Mouse (Mus musculus): ENCODE data around the gene Nav2. TPM values are rescaled to one million over a fixed set of nuclear protein-coding genes. Genes with fewer than 3 reads are reported as not detected.
A peak's percentile ranks its signal among the peaks of the same experiment; 100 is the strongest.

Nav2 gene
- total RNA-seq, 2 experiments from 2014 or later = 60.0 to 64.1 TPM

DNA sequence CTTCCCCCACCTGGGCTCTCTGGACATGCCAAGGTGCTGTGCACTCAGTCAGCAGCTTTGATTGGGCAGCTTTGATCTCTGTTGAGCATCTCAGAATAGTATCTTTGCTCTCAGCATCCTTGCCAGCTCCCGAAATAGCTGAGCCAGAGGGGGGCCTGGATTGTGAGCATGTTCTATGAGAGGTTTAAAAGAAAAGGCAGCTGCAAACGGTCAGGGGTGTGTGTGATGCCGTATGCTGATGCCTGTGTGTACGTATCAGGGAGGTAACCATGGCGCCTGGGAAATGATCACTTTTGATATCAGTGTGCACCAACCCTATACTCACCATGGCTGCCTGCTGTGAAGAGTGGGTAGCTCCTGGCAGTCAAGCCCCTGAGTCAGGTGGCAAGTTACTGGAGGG, 275.2 kb downstream of the Nav2 start:
- intact Hi-C loops (cut with DNase I) = no loop called here
- no peak for DNase-seq

DNA sequence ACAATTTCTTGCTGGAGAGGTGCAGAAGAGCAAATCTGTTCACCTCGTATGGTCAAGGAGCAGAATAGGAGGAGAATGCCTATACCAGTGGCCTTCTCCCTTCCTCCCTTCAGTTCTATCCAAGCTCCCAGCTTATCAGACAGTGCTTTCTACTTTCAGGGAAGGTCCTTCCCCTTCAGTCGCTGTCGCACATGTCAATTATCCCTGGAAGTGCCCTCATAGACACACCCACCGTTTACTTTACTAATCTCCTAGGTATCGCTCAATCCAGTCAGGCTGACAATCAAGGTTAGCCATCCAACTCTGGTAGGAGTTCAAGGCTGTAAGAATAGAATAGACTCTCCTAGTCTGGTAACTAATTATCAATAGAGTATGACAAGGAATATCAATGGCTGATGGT, 277.5 kb downstream of the Nav2 start:
- intact Hi-C loops (cut with DNase I) = loop anchor here (5.0 kb wide), 1 partner anchor 46 kb away; no protein-coding TSS in a partner anchor
- no peak for DNase-seq

DNA sequence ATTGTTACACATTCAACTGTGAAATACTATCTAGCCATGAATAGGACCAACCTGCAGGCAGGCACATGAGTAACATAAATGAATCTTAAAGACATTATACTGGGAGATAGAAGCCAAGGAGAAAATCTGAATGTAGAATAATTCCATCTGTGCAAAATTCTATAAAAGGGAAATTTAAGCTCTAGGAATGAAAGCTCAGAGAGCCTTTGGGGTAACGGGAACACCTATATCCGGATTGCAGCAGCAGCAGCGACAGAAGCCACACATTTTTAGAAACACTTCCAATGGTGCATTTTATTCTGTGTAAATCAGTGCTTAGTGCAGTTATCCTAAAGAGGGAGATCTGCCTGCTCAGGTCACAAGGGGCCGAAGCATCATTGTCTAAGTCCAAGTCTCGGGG, 280.8 kb downstream of the Nav2 start:
- intact Hi-C loops (cut with DNase I) = loop anchor here (5.0 kb wide), 1 partner anchor 43 kb away; no protein-coding TSS in a partner anchor
- DNase-seq = no peak

DNA sequence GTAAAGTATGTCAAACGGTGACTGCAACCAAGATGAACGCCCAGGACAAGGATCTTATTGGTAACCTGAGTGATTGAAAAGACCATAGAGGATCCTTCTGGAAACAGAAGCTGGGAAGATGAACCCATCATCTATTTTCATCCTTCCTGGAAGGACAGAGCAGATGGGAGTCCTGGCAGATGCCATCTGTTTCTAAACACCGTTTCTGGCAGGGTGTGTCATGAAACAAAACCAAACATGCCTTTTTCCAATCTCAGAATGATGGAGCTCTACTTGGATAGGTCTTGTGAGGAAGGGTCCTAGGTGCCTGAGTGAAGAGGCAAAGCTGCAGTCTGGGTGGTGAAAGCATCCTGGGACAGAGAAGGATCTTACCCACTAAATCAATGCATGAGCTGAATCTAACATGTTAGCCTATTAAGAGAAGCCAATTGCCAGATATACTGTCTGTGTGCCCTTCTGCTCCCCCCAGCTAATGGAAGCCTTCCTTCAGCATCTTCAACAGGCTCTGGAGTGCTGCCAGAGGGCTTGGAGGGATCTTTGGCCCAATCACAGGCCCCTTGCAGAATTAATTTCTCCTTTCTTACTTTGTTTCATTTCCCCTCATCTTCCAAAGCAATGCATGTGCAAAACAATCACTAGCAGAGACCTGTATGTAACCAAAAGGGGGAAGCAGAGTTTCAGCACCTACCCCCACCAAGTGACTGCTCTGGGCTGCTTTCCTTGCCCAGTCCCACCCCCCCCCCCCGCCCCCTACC, 281.9 kb downstream of the Nav2 start:
- intact Hi-C loops (cut with DNase I) = no loop called here
- DNase-seq = no peak

DNA sequence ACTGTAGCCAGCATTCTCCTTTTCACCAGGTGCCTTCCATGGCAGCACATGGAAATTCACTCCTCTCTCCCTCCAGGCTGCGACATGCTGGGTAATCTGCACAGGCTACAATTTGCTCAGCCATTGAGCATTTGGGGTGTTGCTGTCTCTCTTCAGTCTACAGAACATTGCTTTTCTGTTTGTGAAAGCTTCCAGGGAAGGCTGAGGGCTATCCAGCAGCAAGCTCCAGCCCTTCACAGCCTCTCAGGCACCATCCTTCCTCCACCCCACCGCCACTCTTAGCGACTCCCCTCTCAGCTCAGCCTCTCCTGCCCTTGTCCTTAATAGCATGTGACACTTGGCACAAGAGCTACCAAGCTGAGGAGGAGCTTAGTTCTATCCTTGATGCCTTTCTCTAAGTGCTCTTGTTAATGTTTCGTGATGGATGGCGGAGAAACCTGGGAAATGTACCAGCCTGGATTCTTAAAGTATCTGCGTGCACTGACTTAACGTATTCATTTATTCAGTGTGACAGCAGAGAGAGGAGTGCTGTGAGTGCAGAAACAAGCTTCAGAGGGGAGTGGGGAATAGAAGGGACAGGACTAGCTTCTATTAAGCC, 282.7 kb downstream of the Nav2 start:
- DNase-seq = no peak
- intact Hi-C loops (cut with DNase I) = no loop called here

DNA sequence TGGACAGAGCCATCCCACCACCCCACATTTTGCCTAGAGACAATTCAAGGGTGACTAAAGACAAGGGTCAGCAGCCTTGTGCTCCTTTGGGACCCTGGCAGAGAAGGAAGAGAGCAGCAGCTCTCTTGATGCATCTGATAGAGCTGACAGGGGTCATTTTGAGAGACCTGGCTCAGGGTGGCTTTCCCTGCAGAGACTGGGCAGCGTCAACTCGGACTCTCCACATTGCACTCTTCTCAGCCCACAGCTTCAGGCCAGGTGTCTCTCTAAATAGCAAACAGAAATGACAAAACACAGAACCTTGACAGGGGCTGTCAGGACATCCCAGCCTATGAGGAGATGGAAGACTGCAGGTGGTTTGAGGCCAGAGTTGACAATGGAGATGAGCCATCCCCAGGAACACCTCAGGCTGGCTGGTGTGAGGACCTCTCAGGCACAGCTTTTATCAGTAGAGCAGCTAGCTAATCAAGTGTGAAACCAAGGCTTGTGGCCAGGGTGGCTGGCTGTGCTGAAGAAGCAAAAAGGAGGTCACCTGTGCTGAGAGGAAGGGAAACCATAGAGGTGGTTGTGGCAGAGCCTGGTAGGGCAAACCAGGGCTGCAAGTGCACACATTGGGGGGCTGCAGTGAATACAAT, 283.7 kb downstream of the Nav2 start:
- no peak for DNase-seq
- intact Hi-C loops (cut with DNase I) = no loop called here

DNA sequence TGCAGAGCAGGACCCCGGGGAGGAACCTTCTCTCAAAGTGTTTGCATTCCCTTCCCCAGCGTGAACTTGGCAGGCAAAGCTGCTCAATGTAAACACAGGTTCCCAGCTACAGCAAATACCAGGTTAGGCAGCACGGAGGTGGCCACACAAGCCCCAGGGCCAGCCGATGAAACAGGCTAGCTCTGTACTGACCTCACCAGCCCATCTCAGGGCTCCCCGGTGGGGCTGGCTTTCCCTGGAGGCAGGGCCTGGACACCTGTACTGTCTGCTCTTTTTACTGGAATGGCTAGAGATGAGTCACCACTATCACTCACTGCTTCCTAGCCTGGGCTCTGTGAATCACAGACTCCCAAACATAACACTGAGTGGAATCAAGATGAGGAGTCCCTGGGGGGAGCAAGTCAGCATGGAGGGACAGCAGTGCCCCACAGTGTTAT, 287.2 kb downstream of the Nav2 start:
- intact Hi-C loops (cut with DNase I) = no loop called here
- DNase-seq = no peak

DNA sequence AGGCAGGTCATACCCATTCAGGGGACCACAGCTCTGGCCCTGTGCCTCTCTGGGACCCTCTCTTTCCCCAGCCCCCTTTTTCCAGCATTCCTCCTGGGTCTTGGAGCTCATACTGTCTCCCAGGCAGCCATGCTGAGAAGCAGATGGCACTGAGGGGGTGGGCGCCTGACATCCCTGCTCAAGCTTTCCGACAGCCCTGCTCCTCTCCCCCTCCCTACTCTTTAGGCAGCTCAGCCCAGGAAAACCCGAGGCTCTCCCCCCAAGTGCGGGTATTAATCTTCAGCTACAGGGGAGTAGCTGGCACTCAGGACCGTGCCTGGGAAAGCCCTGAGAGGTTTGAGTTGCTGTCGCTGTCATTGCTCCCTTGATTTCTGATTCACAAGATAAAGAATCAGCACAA, 290.9 kb downstream of the Nav2 start:
- no peak for DNase-seq
- intact Hi-C loops (cut with DNase I) = no loop called here

DNA sequence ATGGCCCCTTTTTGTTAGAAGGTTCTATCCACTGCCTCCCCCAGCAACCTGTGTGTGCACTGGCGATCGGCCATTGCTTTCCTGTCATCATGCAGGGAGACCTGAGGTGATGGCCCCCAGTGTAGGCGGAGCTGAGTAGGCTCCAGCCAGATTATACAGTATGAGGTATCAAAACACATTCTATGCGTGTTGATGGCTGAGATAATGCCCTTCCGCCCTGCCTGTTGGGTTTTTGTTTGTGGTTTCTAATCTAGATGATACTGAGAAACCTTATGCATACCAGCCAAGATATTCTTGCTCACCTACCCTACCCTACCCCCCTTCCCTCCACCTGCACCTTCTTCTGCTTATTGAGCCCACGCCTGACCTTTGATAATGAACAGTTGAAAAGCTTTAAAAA, 291.8 kb downstream of the Nav2 start:
- no peak for DNase-seq
- intact Hi-C loops (cut with DNase I) = no loop called here

DNA sequence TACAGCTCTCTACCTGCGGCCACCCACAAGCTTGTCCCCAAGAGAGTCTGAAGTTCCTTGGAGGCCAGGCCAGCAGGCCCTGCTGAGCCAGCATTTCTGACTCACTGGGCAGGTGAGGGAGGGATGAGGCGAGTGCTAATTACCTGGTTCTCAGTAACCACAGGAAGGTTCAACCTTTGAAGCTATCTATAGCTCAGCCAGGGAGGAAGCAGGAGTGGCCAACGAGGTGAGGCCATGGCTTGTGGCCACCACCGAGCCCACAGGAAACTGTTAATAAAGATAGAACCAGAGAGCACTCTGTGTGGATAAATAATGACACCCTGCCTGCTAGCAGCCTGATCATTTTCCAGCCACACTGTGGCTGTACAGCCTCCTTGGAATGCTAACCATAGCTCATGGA, 294.5 kb downstream of the Nav2 start:
- no peak for DNase-seq
- intact Hi-C loops (cut with DNase I) = no loop called here

DNA sequence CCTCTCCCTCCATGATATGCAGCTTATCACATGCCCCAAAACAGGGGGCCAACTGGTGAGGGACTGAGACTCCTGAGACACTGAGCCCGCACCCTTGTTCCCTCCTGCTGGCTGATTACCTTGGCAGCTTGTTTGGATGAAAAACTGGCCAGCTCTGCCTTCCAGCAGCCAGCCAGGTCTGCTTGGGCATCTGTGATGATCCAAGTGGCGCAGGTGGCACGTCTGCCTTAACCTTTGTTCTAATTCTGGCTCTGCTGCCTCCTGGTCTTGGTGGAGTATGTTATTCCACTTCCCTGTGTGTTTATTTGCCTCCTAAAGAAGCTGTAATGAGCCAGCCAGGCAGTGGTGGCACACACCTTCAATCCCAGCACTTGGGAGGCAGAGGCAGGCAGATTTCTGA, 296.3 kb downstream of the Nav2 start:
- intact Hi-C loops (cut with DNase I) = no loop called here
- DNase-seq = peak in 1 of 2 experiments; percentile 48

DNA sequence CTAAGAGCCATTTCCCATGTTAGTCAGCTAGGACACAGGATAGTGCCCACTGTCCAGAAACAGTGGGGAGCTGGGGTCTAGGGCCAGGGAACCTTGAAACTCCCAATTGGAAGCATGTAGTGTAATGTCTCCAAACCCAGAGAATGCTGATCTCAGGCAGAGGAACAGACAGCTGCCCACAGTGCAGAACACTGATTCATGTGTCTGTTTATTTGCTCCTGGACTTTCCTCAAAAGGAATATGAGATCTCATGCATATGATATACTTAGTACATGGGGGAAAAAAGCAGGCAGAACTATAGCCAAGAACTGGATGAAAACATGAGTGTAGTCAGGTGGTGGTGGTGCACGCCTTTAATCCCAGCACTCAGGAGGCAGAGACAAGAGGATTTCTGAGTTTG, 297.0 kb downstream of the Nav2 start:
- intact Hi-C loops (cut with DNase I) = no loop called here

DNA sequence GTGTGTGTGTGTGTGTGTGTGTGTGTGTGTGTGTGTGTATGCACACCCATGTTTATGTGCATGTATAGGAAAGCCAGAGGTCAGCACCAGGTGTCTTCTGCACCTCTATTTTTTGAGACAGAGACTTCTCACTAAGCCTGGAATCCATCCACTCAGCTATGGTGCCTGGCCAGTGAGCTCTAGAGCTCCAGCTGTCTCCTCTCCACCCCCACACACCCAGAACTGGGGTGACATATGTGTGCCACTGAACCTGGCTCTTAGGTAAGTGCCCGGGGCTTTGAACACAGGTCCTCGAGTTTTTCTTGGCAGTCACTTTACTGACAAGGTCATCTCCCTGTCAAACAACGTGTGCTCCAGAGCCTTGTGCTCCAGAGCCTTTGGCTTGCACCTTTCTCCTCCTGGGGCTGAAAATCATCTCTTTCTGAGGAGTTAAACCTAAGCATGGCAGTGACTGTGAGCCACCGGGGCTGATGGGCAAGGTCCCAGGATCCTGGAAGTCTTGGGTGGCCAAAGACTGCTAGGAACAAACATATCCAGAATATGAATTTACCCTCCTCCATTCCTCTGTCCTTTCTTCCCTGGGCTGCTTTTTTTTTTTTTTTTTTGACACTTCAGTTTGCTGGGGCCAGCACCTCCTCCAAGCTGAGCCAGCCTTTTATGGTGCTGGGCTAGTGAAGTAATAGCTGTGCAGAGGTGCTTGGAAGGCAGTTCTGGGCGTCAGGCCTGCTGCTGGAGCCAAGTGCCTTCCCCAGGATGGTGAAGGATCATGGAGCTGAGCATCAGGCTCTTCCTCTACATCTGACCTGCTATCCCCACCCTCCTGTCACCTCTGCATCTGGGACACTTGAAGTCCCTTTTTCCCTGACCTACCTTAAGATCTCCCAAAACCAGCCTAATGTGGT, 298.5 kb downstream of the Nav2 start:
- DNase-seq = peak in 1 of 2 experiments; percentile 48

More for the DNA sequence above, 297.0 kb downstream of the Nav2 start:
- no peak for DNase-seq

DNA sequence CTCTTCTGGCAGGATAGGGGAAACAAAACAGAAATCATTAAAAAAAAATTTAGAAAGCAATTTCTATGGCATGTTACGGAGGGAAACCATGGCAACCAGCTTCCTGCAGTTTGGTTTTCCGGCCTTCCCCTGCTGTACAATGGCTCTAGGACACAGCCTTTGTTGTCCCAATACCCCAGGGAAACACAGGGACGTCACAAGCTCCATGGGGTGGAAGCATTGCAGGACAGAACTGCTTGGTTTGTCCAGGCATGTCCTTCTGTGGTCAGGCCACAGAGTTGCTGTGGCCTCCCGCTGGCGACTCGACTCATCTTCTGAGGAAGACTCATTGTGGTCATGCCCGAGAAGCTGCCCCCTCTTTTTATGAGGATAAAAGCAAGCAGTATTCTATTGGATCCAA, 301.0 kb downstream of the Nav2 start:
- intact Hi-C loops (cut with DNase I) = no loop called here
- peak; percentile 55 to 67 for DNase-seq

More for the DNA sequence above, 298.5 kb downstream of the Nav2 start:
- intact Hi-C loops (cut with DNase I) = loop anchor here (2.0 kb wide), 1 partner anchor 40 kb away; no protein-coding TSS in a partner anchor

DNA sequence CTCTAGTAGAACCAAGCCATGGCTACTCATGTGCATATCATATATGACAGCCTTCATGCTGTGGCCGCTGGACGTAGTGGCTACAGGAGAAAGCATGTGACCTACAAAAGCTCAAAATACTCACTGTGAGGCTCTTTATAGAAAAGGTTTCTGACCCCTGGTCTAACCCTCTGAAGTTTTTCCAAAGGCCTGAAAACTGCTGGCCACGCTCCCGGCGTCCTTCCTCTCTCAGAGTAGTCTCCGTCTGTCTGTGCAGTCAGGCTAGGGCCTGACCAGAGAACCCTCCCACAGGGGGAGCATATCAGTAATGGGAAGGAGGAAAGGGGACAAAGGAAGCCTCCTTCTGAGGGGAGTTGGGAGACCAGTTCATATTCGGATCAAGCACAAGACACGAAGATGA, 302.2 kb downstream of the Nav2 start:
- DNase-seq = no peak
- intact Hi-C loops (cut with DNase I) = no loop called here

DNA sequence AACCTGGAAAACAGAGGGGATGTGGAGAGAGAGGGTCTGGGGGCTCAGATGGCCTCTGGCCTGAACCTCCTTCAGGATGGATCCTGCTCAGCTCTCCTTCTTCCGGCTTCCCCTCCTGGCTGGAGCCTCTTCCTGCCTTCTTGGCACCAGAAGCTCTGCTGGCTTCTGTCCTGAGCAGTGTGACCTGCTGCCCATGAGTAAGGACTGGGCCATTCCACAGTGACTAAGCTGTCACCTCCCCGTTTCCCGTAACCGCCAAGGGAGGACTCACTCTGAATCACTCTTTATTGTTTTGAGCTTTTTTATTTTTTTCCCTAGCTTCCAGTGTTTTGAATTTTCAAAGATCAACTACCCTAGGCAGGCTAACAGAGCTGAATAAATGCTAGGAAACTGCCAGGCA, 304.5 kb downstream of the Nav2 start:
- intact Hi-C loops (cut with DNase I) = no loop called here
- DNase-seq = peak; percentile 55 to 77

DNA sequence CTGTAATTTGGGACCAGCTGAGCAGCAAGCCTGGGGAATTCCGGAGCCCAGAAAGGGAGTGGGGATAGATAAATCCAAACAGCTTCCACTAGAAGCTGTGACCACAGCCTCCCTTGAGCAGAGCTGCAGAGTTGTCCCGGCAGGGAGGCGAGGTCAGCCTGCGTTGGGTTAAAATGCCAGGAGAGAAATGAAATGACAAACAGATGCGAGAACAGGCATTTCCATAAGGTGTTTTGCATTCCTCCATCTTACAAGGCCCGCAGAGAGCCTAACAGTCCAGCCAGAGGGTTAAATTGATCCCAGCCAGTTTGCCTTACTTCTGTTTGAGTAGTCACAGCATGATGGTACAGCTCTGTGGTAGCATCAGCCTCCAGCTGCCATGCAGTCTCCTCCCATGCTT, 309.3 kb downstream of the Nav2 start:
- no peak for DNase-seq
- intact Hi-C loops (cut with DNase I) = no loop called here

DNA sequence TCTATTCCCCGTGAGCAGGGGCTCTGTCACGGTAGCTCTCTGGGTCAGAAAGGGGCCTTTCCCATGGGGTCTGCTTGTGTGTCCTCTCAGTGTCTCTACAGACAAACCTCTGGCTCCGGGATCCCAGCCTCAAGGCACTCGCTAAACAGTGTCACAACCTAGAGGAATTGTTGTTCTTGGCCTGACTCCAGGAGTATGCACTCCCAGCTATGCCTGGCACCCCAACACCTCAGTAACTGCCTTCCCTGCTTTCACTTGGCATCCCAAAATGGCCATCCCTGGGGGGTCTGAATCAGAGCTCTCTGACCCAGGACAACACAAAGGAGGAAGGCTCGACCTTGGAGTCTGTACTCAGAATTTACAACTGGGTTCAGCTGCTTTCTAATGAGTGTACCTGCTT, 317.2 kb downstream of the Nav2 start:
- DNase-seq = no peak
- intact Hi-C loops (cut with DNase I) = no loop called here

DNA sequence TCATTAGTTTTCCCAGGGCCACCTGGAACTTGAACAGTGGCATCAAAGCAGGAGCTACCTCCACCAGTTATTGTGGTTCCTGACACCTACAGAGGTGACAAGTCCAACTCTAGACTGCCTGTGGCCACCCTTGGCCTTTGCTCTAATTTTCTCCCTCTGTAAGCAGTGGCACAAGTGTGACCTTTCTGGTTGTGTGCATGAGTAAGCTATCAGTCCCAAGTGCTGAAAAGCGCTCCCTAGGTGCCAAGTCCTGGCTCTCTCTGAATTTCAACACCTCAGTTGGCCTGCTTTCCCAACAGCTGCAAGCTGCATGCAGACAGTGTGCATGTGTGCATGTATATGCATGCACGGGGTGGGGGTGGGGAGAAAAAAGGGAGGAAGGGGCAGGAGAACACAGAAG, 324.5 kb downstream of the Nav2 start:
- DNase-seq = peak in 1 of 2 experiments; percentile 49
- intact Hi-C loops (cut with DNase I) = loop anchor here (5.0 kb wide), 1 partner anchor 46 kb away; no protein-coding TSS in a partner anchor

DNA sequence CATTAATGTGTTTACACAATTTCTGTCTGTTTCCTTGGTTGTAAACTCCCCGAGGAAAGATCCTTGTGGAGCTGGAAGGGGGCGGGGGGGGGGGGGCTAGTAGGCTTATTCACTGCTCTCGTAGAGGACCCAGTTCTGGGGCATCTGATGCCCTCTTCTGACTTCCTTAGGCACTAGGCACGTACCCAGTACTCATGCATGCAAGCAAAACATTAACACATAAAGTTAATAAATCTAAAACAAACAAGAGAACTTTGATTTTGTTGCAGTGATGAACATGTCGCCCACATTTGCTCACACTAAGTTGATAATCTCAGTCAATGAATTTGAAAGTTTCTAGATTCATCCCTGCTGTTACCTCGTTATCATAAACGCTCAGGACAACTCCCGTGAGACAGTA, 325.8 kb downstream of the Nav2 start:
- intact Hi-C loops (cut with DNase I) = loop anchor here (5.0 kb wide), 1 partner anchor 47 kb away; no protein-coding TSS in a partner anchor

More for the DNA sequence above, 325.8 kb downstream of the Nav2 start:
- DNase-seq = no peak
